Mouse (Mus musculus): Measurements from ENCODE around the gene Phyhd1.

- TF ChIP-seq CTCF (IDR thresholded peaks at IDR 0.05; ENCODE audit: low read depth, low read length) (no peak), EP300 (IDR thresholded peaks at IDR 0.05; ENCODE audit: insufficient read depth, low read depth, low read length) (no peak)
Measured at GRCm38 (mm10) chr2:30281651-30282050, 15.6 kb downstream of the Phyhd1 start.

Measured in ES-Bruce4 (cell line).